Comparison of ENCODE assay signal across 8 mouse cellular contexts in genomic region chr3:37585967-37586730, GRCm38 (mm10). TPM values are rescaled to one million over a fixed set of nuclear protein-coding genes. Genes with fewer than 3 reads are reported as not detected.
DNase-seq lines count a peak whose midpoint lies in the region; ATAC-seq and TF ChIP-seq lines count a peak whose summit lies in the region.

No protein-coding gene starts in this region.

- H3K4me3 ChIP-seq in E14TG2a.4 (replicated peaks; ENCODE audit: low read length) = peak overlapping the region; percentile 64
- H3K4me3 ChIP-seq in forebrain, postnatal 0 days (ENCODE audit: low read depth, low read length) = peak overlapping the region; percentile 19; the same call in 1 of the 2 replicates
- peak overlapping the region; percentile 20 for H3K4me3 ChIP-seq in hindbrain, embryonic 16.5 days (ENCODE audit: low read length)
- H3K4me3 ChIP-seq in liver, embryonic 14.5 days (ENCODE audit: insufficient read depth in 1 of 2, low read depth in 2 of 2, low read length in 2 of 2) = no peak overlapping the region

- no peaks in the 10 kb centered on the region for H3K9me3 ChIP-seq in E14TG2a.4 (ENCODE audit: low read length)
- H3K9me3 ChIP-seq in forebrain, postnatal 0 days (ENCODE audit: low read length) = no peaks in the 10 kb centered on the region
- no peaks in the 10 kb centered on the region for H3K9me3 ChIP-seq in hindbrain, embryonic 16.5 days (ENCODE audit: control insufficient read depth, low read length)
- no peaks in the 10 kb centered on the region for H3K9me3 ChIP-seq in liver, embryonic 14.5 days (ENCODE audit: control insufficient read depth, low read length)

- WGBS in forebrain, postnatal 0 days = under 1% methylated on average over 15 of the region's 15 CpGs
- 9% methylated on average over 15 of the region's 15 CpGs for WGBS in hindbrain, embryonic 16.5 days
- WGBS in liver, embryonic 14.5 days (ENCODE audit: insufficient replicate concordance) = 42% methylated on average over 15 of the region's 15 CpGs

- peak overlapping the region; percentile 45 for H3K4me2 ChIP-seq in forebrain, postnatal 0 days (ENCODE audit: low read depth)
- peak overlapping the region; percentile 49 for H3K4me2 ChIP-seq in hindbrain, embryonic 16.5 days (ENCODE audit: low read length)
- H3K4me2 ChIP-seq in liver, embryonic 14.5 days (ENCODE audit: low read depth) = peak overlapping the region; percentile 26

- peaks cover 7% of the 10 kb centered on the region; the same call in 1 of the 2 replicates for H3K36me3 ChIP-seq in E14TG2a.4 (ENCODE audit: insufficient read depth, low read length)
- no peaks in the 10 kb centered on the region for H3K36me3 ChIP-seq in forebrain, postnatal 0 days (ENCODE audit: insufficient read depth)
- no peaks in the 10 kb centered on the region for H3K36me3 ChIP-seq in hindbrain, embryonic 16.5 days (ENCODE audit: control insufficient read depth, insufficient read depth, low read length)
- H3K36me3 ChIP-seq in liver, embryonic 14.5 days (replicated peaks; ENCODE audit: control insufficient read depth, insufficient read depth, low read depth) = no peaks in the 10 kb centered on the region

- peak; percentile 22 for DNase-seq in adrenal gland, postnatal 10 days
- DNase-seq in adrenal gland, postnatal 14 days = no peak
- DNase-seq in forebrain, postnatal 0 days = peak; percentile 67
- DNase-seq in liver, embryonic 14.5 days (ENCODE audit: low read depth in 3 of 3, low spot score in 3 of 3) = no peak
- DNase-seq in thymus, postnatal 36 days = no peak
- no peak for DNase-seq in urinary bladder, postnatal 25 days (ENCODE audit: low spot score)

- H3K9ac ChIP-seq in forebrain, postnatal 0 days = peak overlapping the region; percentile 47
- peak overlapping the region; percentile 6; the same call in 1 of the 2 replicates for H3K9ac ChIP-seq in hindbrain, embryonic 16.5 days (ENCODE audit: low read depth, low read length)
- no peak overlapping the region for H3K9ac ChIP-seq in liver, embryonic 14.5 days (replicated peaks)

- no peaks in the 10 kb centered on the region for H3K27me3 ChIP-seq in E14TG2a.4 (ENCODE audit: insufficient read depth, low read length)
- H3K27me3 ChIP-seq in forebrain, postnatal 0 days (ENCODE audit: insufficient read depth, low read length) = no peaks in the 10 kb centered on the region
- no peaks in the 10 kb centered on the region for H3K27me3 ChIP-seq in hindbrain, embryonic 16.5 days (replicated peaks; ENCODE audit: control insufficient read depth, insufficient read depth, low read length)
- no peaks in the 10 kb centered on the region; the same call in 1 of the 2 replicates for H3K27me3 ChIP-seq in liver, embryonic 14.5 days (ENCODE audit: control insufficient read depth, insufficient read depth, low read length)

- H3K27ac ChIP-seq in forebrain, postnatal 0 days (ENCODE audit: low read depth, low read length) = peak overlapping the region; percentile 77
- H3K27ac ChIP-seq in hindbrain, embryonic 16.5 days (ENCODE audit: low read depth, low read length) = peak overlapping the region; percentile 60
- no peak overlapping the region for H3K27ac ChIP-seq in liver, embryonic 14.5 days

- ATAC-seq in forebrain, postnatal 0 days = peak; percentile 79
- peak; percentile 85 for ATAC-seq in hindbrain, embryonic 16.5 days
- no peak for ATAC-seq in liver, embryonic 14.5 days (ENCODE audit: insufficient read depth)

- no peak for TF ChIP-seq EP300 in liver, embryonic 14.5 days (IDR thresholded peaks at IDR 0.05; ENCODE audit: low read depth)

- no peak for TF ChIP-seq CTCF in E14TG2a.4 (conservative IDR thresholded peaks at IDR 0.05; ENCODE audit: low read length)
- peak; percentile 26 for TF ChIP-seq CTCF in forebrain, postnatal 0 days (IDR thresholded peaks at IDR 0.05; ENCODE audit: low read depth)
- TF ChIP-seq CTCF in liver, embryonic 14.5 days (IDR thresholded peaks at IDR 0.05; ENCODE audit: low read depth) = no peak

- peaks cover 30% of the 10 kb centered on the region for H3K4me1 ChIP-seq in E14TG2a.4 (replicated peaks; ENCODE audit: low read depth, low read length)
- H3K4me1 ChIP-seq in forebrain, postnatal 0 days (ENCODE audit: insufficient read depth) = peaks cover 5% of the 10 kb centered on the region; the same call in 1 of the 2 replicates
- H3K4me1 ChIP-seq in hindbrain, embryonic 16.5 days (ENCODE audit: control insufficient read depth, insufficient read depth, low read depth, low read length) = peaks cover 6% of the 10 kb centered on the region
- peaks cover 0 to 6% of the 10 kb centered on the region in 2 experiments; a peak in 2 of 4 replicates for H3K4me1 ChIP-seq in liver, embryonic 14.5 days (replicated peaks; ENCODE audit: control insufficient read depth in 2 of 2, insufficient read depth in 2 of 2, low read length in 1 of 2)

RNA-seq across cellular contexts. Expression of gene Spry1, which starts 53.6 kb away (rescaled TPM):
- total RNA-seq in adrenal gland, postnatal 10 days (2021) = 10 to 100 TPM; 25.1 to 30.2 TPM
- 25.0 and 28.0 TPM in 2 replicates for total RNA-seq in adrenal gland, postnatal 14 days (2021)
- total RNA-seq in forebrain, postnatal 0 days (2014; rRNA removed) = 21.8 and 26.4 TPM in 2 replicates
- polyA plus RNA-seq in forebrain, postnatal 0 days (2015; fragmentation: Nextera tagmentation; extraction: Ambion mirVana) = 7.2 and 7.8 TPM in 2 replicates
- polyA plus RNA-seq in hindbrain, embryonic 16.5 days (2015; fragmentation: Nextera tagmentation; extraction: Ambion mirVana) = 6.4 and 6.9 TPM in 2 replicates
- polyA plus RNA-seq in liver, embryonic 14.5 days (2012; rRNA removed) = 3.4 and 4.0 TPM in 2 replicates
- polyA plus RNA-seq in liver, embryonic 14.5 days (2014; fragmentation: Nextera tagmentation; extraction: Ambion mirVana) = 2.1 and 2.4 TPM in 2 replicates

Comparison
In these comparisons a context has a peak if more than half of its experiments do, and no peak if none do; other contexts are left out.
1. DNase-seq: peak in adrenal gland, postnatal 10 days (single experiment) and forebrain, postnatal 0 days (single experiment); none in adrenal gland, postnatal 14 days (single experiment), liver, embryonic 14.5 days (0 of 3), thymus, postnatal 36 days (0 of 2) and urinary bladder, postnatal 25 days (single experiment).
2. H3K4me3 ChIP-seq: peak in E14TG2a.4 (single experiment), forebrain, postnatal 0 days (single experiment) and hindbrain, embryonic 16.5 days (single experiment); none in liver, embryonic 14.5 days (0 of 2).
3. Peak in every context shown above with its lines, with median percentiles within 50 percentile points of each other: H3K4me2 ChIP-seq.